Mouse (Mus musculus): ENCODE data around the gene Nid1. TPM values are rescaled to one million over a fixed set of nuclear protein-coding genes. Genes with fewer than 3 reads are reported as not detected.

The Nid1 gene
- polyA plus RNA-seq, 1 experiment from 2014 or later = 45.6 TPM

Other genes starting within 250 kb of the Nid1 start
- gene Gpr137b, start 43.5 kb upstream of the Nid1 start, polyA plus RNA-seq (2016; fragmentation: Nextera tagmentation; extraction: Ambion mirVana) = 22.7 and 23.3 TPM in 2 replicates
- 2.7 and 3.6 TPM in 2 replicates for gene Lyst, start 152.8 kb downstream of the Nid1 start, polyA plus RNA-seq (2016; fragmentation: Nextera tagmentation; extraction: Ambion mirVana)

Measured in forebrain, embryonic 10.5 days (tissue).